Mouse (Mus musculus) liver, embryonic 16.5 days (tissue): ENCODE results near the gene 1500009C09Rik. TPM values are rescaled to one million over a fixed set of nuclear protein-coding genes. Genes with fewer than 3 reads are reported as not detected.

Source experiments
- polyA plus RNA-seq: library from polyadenylated mRNA; unstranded; fragments of >200 nt; fragmentation: Nextera tagmentation; extraction: Ambion mirVana; gene quantifications from 2 replicates; pipeline ENCODE4 v1.2.1, GENCODE M21; 2015

Gene 1500009C09Rik
- polyA plus RNA-seq, 1 experiment from 2014 or later, result not detected

Other genes starting within 250 kb of the 1500009C09Rik start
- gene Desi1, start 218.5 kb upstream of the 1500009C09Rik start, polyA plus RNA-seq, result 10.7 and 11.5 TPM in 2 replicates
- 111 and 121 TPM in 2 replicates for gene Snu13, start 204.8 kb upstream of the 1500009C09Rik start, polyA plus RNA-seq
- gene 4930407I10Rik, start 193.2 kb upstream of the 1500009C09Rik start, polyA plus RNA-seq, result not detected in 2 replicates
- gene Mei1, start 182.4 kb upstream of the 1500009C09Rik start, polyA plus RNA-seq, result not detected in 2 replicates
- 5.3 and 5.5 TPM in 2 replicates for gene Ccdc134, start 124.5 kb upstream of the 1500009C09Rik start, polyA plus RNA-seq
- 51.9 and 53.2 TPM in 2 replicates for gene Srebf2, start 105.2 kb upstream of the 1500009C09Rik start, polyA plus RNA-seq
- gene Shisa8, start 39.6 kb upstream of the 1500009C09Rik start, polyA plus RNA-seq, result 0.11 TPM in 2 replicates
- 0.40 and 0.93 TPM in 2 replicates for gene Tnfrsf13c, start 28.0 kb upstream of the 1500009C09Rik start, polyA plus RNA-seq
- gene Cenpm, start 7.6 kb upstream of the 1500009C09Rik start, polyA plus RNA-seq, result 27.1 and 31.0 TPM in 2 replicates
- gene Sept3, start 22.5 kb downstream of the 1500009C09Rik start, polyA plus RNA-seq, result 0.32 TPM in 1 of 2 replicates, not detected in the other
- gene Wbp2nl, start 46.6 kb downstream of the 1500009C09Rik start, polyA plus RNA-seq, result 0.08 TPM in 1 of 2 replicates, not detected in the other
- gene Naga, start 86.5 kb downstream of the 1500009C09Rik start, polyA plus RNA-seq, result 48.2 and 51.1 TPM in 2 replicates
- 38.9 and 43.4 TPM in 2 replicates for gene Pheta2, start 86.5 kb downstream of the 1500009C09Rik start, polyA plus RNA-seq
- 170 and 175 TPM in 2 replicates for gene Smdt1, start 86.6 kb downstream of the 1500009C09Rik start, polyA plus RNA-seq
- 348 and 350 TPM in 2 replicates for gene Ndufa6, start 101.9 kb downstream of the 1500009C09Rik start, polyA plus RNA-seq
- 20.1 and 20.6 TPM in 2 replicates for gene Cyp2d22, start 127.9 kb downstream of the 1500009C09Rik start, polyA plus RNA-seq
- not detected in 2 replicates for gene Cyp2d11, start 141.6 kb downstream of the 1500009C09Rik start, polyA plus RNA-seq
- gene Cyp2d10, start 154.8 kb downstream of the 1500009C09Rik start, polyA plus RNA-seq, result 72.1 and 86.0 TPM in 2 replicates
- 3.0 and 4.2 TPM in 2 replicates for gene Cyp2d9, start 181.0 kb downstream of the 1500009C09Rik start, polyA plus RNA-seq